Mouse (Mus musculus) liver, embryonic 14.5 days (tissue): ENCODE data around the gene Aco1.

Source experiments
- CTCF ChIP-seq: IDR thresholded peaks from 2 replicates; pipeline ENCODE4 v1.5.1; 2016; ENCODE audit warnings: antibody characterized with exemption, low read depth, control low read depth
- EP300 ChIP-seq: IDR thresholded peaks from 2 replicates; pipeline ENCODE4 v1.6.1; 2016; ENCODE audit warnings: antibody characterized with exemption, low read depth

- TF ChIP-seq CTCF (no peak), EP300 (no peak)
Measured at GRCm38 (mm10) chr4:40144981-40145380, 2.1 kb downstream of the Aco1 start.
